Mouse (Mus musculus) heart, adult 8-10 months (tissue): ENCODE results near the gene Ippk. TPM values are rescaled to one million over a fixed set of nuclear protein-coding genes. Genes with fewer than 3 reads are reported as not detected.
A peak's percentile ranks its signal among the peaks of the same experiment; 100 is the strongest.

Source experiments
- DNase-seq: peaks from one replicate; pipeline ENCODE4 v3.0.0; 2022; ENCODE audit warnings: low spot score
- total RNA-seq, 4 experiments: library from RNA; stranded (reverse); gene quantifications; 2 replicates each; pipeline ENCODE4 v1.2.4; 2022

Gene Ippk
- total RNA-seq, 4 experiments from 2014 or later: 5.5 to 7.5 (median 7.1) TPM

GRCm38 (mm10) chr13:49480057-49480456 is 59.0 kb downstream of the Ippk start:
- peak; percentile 90 for DNase-seq

GRCm38 (mm10) chr13:49480551-49480950 is 59.5 kb downstream of the Ippk start:
- DNase-seq: no peak

GRCm38 (mm10) chr13:49485388-49485787 is 64.3 kb downstream of the Ippk start:
- DNase-seq: no peak

GRCm38 (mm10) chr13:49492376-49493368 is 71.6 kb downstream of the Ippk start, which contains the start of gene Tes3-ps:
Tes3-ps (plus strand) TSS chr13:49493318.
- DNase-seq: no peak

- DNase-seq: peak; percentile 65
These were observed 83.5 kb downstream of the Ippk start, which contains the start of gene Ecm2 for GRCm38 (mm10) chr13:49504510-49504909. Ecm2 (plus strand) TSS chr13:49504810.

GRCm38 (mm10) chr13:49505776-49506175 is 84.7 kb downstream of the Ippk start:
- peak; percentile 30 for DNase-seq

GRCm38 (mm10) chr13:49507176-49507575 is 86.1 kb downstream of the Ippk start:
- peak; percentile 75 for DNase-seq

Other genes starting within 250 kb of the Ippk start
- gene Ninj1, start 233.8 kb upstream of the Ippk start, total RNA-seq: 100 to 1,000 TPM; 111 to 152 (median 131) TPM
- 100 to 1,000 TPM; 132 to 152 (median 141) TPM for gene Card19, start 205.2 kb upstream of the Ippk start, total RNA-seq
- under 1 TPM; 0.31 to 0.78 (median 0.64) TPM for gene Susd3, start 172.5 kb upstream of the Ippk start, total RNA-seq
- 1 to 10 TPM; 1.2 to 2.4 (median 1.7) TPM for gene Fgd3, start 100.9 kb upstream of the Ippk start, total RNA-seq
- 10 to 100 TPM; 67.9 to 79.2 (median 73.3) TPM for gene Bicd2, start 79.7 kb upstream of the Ippk start, total RNA-seq
- 1 to 10 TPM in 2 of 4 experiments, under 1 TPM in 2; 0.73 to 1.3 (median 1.0) TPM for gene Tes3-ps, start 72.1 kb downstream of the Ippk start, total RNA-seq
- 10 to 100 TPM; 10.8 to 14.2 (median 11.6) TPM for gene Ecm2, start 83.6 kb downstream of the Ippk start, total RNA-seq
- gene Aspn, start 123.2 kb downstream of the Ippk start, total RNA-seq: 10 to 100 TPM in 3 of 4 experiments, 1 to 10 TPM in 1; 8.3 to 17.7 (median 15.3) TPM
- 1 to 10 TPM in 3 of 4 experiments, under 1 TPM in 1; 0.68 to 2.0 (median 1.1) TPM for gene Omd, start 161.2 kb downstream of the Ippk start, total RNA-seq
- 10 to 100 TPM; 62.1 to 84.1 (median 78.6) TPM for gene Ogn, start 186.8 kb downstream of the Ippk start, total RNA-seq
- 1 to 10 TPM; 2.3 to 3.0 (median 2.8) TPM for gene Cenpp, start 231.5 kb downstream of the Ippk start, total RNA-seq
- gene Nol8, start 231.8 kb downstream of the Ippk start, total RNA-seq: 10 to 100 TPM; 17.4 to 22.3 (median 21.2) TPM